Mouse (Mus musculus) cerebellum, adult 2 months (tissue): Measurements from ENCODE around the gene Bcs1l.

Experiments used
- CTCF ChIP-seq: fragments of 200-500 bp; IDR thresholded peaks from 2 replicates; pipeline ENCODE4 v1.5.1; 2011; ENCODE audit warnings: low read depth, mild to moderate bottlenecking, control low read depth, low read length, moderate library complexity, borderline replicate concordance; ENCODE audit not compliant: insufficient read depth
- POLR2A ChIP-seq: fragments of 200-500 bp; IDR thresholded peaks from 2 replicates; pipeline ENCODE4 v1.6.1; 2011; ENCODE audit warnings: low read length, control low read depth, borderline replicate concordance; ENCODE audit not compliant: insufficient read depth

GRCm38 (mm10) chr1:74559061-74559460 is 29.0 kb upstream of the Bcs1l start:
- TF ChIP-seq CTCF (no peak), POLR2A (no peak)
